Mouse (Mus musculus) heart, postnatal 0 days (tissue): ENCODE measurements at regions not wholly inside any gene's neighbourhood (a gene's known extent, or its start where the extent isn't known, plus 50 kb on each side); places are given as distances from the start of the nearest gene placed in this dataset.

Experiments
- CTCF ChIP-seq: IDR thresholded peaks from 2 replicates; pipeline ENCODE4 v1.5.1; 2016; ENCODE audit warnings: antibody characterized with exemption, control low read depth, low read depth
- EP300 ChIP-seq: IDR thresholded peaks from 2 replicates; pipeline ENCODE4 v1.6.1; 2016; ENCODE audit warnings: antibody characterized with exemption, low read depth

GRCm38 (mm10) chr1:24877014-24877413 lies 198.6 kb downstream of the Lmbrd1 start:
- TF ChIP-seq CTCF (no peak), EP300 (no peak)
